Mouse (Mus musculus) adipocyte (in vitro differentiated cells): ENCODE results near the gene Ap2a2.
"Not testable (repeated sequence)": the region's sequence is repeated elsewhere in the genome, so short reads cannot be mapped to it uniquely, and the experiment has no call there.

Experiments used
- DNase-seq: peaks from one replicate; pipeline ENCODE4 v3.0.0-alpha.2; 2016; ENCODE audit warnings: low spot score

Ap2a2 gene

GRCm38 (mm10) chr7:141597563-141597962 lies 35.6 kb downstream of the Ap2a2 start:
- no peak for DNase-seq

GRCm38 (mm10) chr7:141607717-141608116 lies 45.7 kb downstream of the Ap2a2 start:
- DNase-seq, result no peak

DNA sequence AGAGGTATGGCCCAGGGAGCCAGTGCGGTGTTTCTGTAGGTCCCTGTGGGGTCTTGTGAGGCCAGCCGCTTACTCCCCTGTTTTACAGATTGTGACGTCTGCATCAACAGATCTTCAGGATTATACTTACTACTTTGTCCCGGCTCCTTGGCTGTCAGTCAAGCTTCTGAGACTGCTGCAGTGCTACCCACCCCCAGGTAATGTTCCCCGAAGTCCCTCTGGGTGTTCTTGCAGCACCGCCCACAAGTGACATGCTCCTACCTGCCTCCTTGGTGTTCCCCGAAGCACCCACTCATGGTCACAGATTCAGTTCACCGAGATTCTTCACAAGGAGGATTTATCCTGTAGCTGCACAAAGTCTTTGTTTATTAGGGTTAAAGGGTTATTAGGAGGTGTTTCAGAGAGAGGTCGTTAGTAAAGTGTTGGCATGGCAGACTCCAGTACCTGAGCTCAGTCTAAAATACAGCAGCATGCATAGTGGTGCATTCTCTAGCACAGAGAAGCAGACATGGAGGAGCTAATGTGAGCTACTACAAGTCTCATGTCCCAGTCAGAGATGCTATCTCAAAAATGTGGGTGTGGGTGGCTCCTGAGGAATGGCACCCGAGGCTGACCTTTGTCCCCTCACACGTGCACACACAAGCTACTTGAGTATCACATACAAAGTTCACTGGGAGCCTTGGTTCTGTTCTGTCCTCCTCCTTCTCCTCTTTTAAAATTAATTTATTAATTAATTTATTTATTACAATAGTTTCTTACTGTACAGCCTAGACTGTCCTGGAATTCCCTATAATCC lies 47.9 kb downstream of the Ap2a2 start:
- no peak for DNase-seq

DNA sequence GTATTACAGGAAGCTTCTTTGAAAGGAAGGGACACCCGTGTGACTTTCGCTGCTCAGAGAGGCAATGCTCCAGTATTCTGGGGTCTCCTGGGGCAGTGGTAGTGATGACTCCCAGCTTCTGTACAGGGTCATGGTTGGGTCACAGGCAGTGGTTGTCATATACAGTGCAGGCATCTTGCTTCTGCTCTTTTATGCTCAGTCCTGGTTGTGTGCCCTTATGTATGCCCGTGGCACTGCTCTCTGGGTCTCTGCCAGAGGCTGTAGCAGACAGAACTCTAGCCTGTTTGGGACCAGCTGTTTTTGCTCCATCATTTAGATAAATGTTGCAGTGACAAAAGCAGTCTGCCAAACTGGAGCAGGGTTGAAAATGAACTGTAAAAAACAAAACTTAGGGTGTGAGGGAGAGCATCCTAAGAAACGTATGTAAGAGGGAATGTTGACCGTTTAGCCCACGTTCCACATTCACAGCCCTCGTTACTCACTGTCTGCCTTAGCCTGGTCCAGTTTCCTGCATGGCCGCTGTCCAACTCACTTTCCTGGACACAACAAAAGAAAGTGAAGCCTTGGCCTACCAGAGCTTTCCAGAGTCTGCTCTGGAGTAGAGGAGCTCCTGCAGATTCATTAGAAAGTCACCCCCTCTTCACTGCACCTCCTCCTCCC lies 49.9 kb downstream of the Ap2a2 start:
- peak; percentile 58 for DNase-seq

DNA sequence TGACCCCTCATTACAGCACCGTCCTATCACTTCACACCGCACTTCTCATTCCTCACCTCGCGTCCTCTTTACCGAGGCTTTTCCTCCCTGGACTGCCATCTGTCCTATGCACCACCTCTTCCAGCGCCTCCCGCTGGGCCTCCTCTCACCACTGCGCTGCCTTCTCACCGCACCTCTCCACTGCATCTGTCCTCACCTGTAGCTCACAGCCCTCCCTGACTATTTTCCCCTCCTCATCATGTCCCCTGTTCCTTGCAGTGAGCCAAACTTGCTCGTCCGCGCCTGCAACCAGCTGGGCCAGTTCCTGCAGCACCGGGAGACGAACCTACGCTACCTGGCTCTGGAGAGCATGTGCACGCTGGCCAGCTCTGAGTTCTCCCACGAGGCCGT lies 50.4 kb downstream of the Ap2a2 start:
- DNase-seq, result no peak

GRCm38 (mm10) chr7:141612791-141613190 lies 50.8 kb downstream of the Ap2a2 start:
- DNase-seq, result no peak

DNA sequence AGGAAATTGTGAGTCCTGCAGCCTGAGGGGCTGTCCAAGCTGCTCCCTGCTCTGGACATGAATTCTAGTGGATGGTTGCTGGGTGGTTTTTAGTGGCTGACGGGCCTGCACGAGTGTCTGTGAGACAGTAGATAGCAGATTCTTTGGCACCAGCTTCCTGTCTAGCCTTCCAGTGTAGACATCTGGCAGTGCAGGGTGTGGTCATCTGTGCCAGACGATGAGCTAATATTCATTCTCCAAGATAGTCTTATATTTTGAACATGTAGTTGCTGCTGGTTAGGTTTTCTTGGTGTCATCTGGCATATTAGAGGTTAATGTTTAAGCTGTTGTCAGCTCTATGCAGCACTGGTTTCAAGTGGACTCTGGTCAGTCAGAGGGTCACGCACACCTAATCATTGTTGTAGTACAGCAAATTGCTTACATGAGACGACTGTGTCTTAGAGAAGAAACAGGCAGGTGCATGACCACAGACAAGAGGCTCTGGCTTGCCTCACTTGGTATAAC lies 52.4 kb downstream of the Ap2a2 start:
- no peak for DNase-seq

DNA sequence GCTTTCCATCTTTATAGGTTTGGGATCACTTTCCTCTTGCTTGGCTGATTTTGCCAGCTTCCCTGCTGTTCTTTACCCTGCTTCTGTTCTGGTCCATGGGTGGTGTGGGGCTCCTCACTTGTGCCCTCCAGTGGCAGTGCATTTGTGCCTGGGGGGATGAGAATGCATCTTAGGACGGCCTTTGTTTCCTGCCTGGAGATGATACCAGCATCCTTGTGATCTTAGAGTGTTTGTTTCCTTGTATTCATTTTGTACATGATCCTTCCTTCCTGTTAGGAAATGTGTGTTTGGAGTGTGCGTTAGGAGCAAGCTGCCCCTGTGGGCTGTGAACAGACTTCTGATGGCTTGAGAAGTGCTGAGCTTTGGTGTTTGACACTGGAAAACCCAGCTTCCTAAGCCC lies 62.2 kb downstream of the Ap2a2 start:
- no peak for DNase-seq

GRCm38 (mm10) chr7:141625120-141625810 lies 63.3 kb downstream of the Ap2a2 start:
- DNase-seq, result no peak

- DNase-seq, result no peak
Observed at GRCm38 (mm10) chr7:141628018-141628417, 66.0 kb downstream of the Ap2a2 start.

DNA sequence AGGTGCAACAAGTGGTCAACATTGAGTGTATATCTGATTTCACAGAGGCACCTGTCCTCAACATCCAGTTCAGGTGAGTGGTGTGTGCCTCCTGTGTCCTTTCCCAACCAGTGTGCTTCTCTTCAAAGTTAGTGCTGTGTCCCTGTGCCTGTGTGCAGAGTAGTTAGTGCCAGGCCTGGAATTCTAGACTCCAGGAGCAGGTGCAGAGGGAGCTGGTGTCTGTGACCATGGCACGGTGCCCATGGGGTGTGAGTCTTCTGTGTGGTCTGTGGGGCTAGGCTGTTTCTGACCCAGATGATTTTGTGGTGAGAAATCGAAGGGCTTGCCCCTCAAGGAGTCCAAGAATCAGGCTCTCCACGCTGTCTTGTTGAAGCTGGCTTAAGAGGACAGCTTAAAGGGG lies 67.3 kb downstream of the Ap2a2 start:
- DNase-seq, result no peak

GRCm38 (mm10) chr7:141638077-141638476 lies 76.1 kb downstream of the Ap2a2 start:
- not testable (repeated sequence) for DNase-seq

GRCm38 (mm10) chr7:141638513-141639334 lies 76.8 kb downstream of the Ap2a2 start:
- DNase-seq, result not testable (repeated sequence)

- not testable (repeated sequence) for DNase-seq
Observed at GRCm38 (mm10) chr7:141639335-141639890, 77.4 kb downstream of the Ap2a2 start.

DNA sequence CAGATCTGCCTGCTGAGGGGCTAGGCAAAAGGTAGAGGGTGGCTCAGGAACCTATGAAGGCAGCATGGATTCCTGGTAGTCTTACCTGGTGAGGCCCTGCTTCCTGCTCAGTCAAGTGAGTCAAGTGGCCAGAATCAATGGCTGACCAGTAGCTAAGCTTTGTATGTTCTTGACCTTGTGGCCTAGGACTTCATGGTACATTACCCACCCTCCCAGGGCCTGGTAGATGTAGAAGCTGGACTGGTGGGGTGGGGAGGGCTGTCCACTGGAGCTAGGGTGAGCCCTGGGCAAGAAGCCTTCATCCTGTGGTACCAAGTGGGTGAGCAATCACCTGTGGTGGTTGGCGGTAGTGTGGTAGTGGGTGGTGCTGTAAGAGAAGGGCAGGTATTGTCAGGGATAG lies 80.4 kb downstream of the Ap2a2 start:
- DNase-seq, result no peak

- DNase-seq, result peak; percentile 12
Observed at GRCm38 (mm10) chr7:141643160-141643559, 81.2 kb downstream of the Ap2a2 start.

DNA sequence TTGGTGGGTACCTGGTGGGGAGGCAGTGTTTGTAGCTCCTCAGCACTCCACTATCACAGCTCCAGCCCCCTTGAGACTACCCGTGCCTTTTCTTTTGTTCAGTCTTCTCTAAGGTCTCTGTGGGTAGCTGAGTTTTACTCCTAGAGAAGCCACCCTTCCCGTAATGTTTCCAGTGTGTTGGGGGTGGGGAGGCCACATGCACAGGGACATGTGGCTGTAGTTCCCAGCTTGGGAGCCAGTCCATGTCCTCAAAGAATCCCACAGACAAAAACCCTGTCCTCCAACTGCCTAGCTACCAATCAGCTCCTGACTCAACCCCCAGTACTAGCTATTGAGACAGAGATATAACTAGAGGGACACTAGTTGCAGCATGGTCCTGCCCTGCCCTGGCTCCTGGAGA lies 85.1 kb downstream of the Ap2a2 start:
- DNase-seq, result no peak

DNA sequence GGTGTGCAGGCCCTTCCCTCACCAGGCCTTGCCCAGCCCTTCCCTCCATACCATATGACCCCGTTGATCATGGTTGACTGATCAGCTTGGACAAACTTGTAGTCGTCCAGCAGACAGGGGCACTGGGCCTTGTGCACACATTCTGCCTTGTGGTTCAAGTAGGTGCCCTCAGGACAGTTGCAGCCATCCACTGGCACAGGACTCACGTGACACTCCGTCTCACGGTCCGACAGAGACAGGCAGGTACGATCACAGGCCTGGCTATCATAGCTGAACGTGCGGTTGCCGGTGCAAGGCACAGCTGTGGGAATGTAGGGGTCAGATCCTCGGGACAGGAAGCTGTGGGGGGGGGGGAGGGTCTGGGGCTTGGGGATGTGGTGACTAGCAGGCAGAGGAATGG lies 85.8 kb downstream of the Ap2a2 start:
- no peak for DNase-seq

DNA sequence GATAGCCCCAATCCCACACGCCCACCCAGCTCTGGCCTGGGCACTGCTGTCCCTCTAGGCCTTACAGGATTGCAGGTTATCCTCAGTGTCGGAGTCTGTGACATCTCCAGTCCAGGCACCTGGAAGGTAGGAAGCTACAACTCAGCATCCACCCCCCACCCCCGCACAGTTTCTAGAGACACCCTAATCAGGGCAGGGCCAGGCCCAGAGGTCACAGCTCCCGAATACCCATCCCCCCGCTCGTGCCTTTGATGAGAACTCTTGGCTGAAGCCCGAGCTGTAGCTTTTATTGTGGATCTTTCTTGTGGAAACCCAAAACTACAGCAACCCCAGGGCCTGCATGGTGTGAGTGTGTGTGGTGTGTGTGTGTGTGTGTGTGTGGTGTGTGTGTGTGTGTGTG lies 90.2 kb downstream of the Ap2a2 start:
- DNase-seq, result no peak

GRCm38 (mm10) chr7:141660346-141660745 lies 98.4 kb downstream of the Ap2a2 start:
- peak; percentile 6 for DNase-seq

GRCm38 (mm10) chr7:141661481-141661880 lies 99.5 kb downstream of the Ap2a2 start:
- no peak for DNase-seq

GRCm38 (mm10) chr7:141662223-141662622 lies 100.2 kb downstream of the Ap2a2 start:
- DNase-seq, result no peak
